Mouse (Mus musculus): Measurements from ENCODE around the gene Slc48a1. TPM values are rescaled to one million over a fixed set of nuclear protein-coding genes. Genes with fewer than 3 reads are reported as not detected.

Slc48a1 gene
- polyA plus RNA-seq, 1 experiment from 2014 or later: 122 TPM

- Histone ChIP-seq H3K4me3 (ENCODE audit: low read length) (no peak overlapping the region), H3K4me1 (ENCODE audit: control insufficient read depth, insufficient read depth, low read depth, low read length) (peaks cover 7% of the 10 kb centered on the region), H3K9ac (ENCODE audit: low read depth, low read length) (no peak overlapping the region), H3K4me2 (ENCODE audit: low read length) (no peak overlapping the region), H3K36me3 (ENCODE audit: control insufficient read depth, insufficient read depth, low read length) (peaks cover 14% of the 10 kb centered on the region; the same call in 1 of the 2 replicates), H3K27me3 (replicated peaks; ENCODE audit: control insufficient read depth, insufficient read depth, low read length) (no peaks in the 10 kb centered on the region), H3K9me3 (ENCODE audit: control insufficient read depth, low read length) (no peaks in the 10 kb centered on the region), H3K27ac (ENCODE audit: low read depth, low read length) (no peak overlapping the region)
- ATAC-seq: no peak
- WGBS: 58% methylated on average over 5 of the region's 5 CpGs
Measured at GRCm38 (mm10) chr15:97760952-97761351, 17.4 kb upstream of the Slc48a1 start.

- Histone ChIP-seq H3K9me3 (ENCODE audit: control insufficient read depth, low read length) (no peaks in the 10 kb centered on the region), H3K27me3 (replicated peaks; ENCODE audit: control insufficient read depth, insufficient read depth, low read length) (no peaks in the 10 kb centered on the region), H3K4me3 (ENCODE audit: low read length) (no peak overlapping the region), H3K4me1 (ENCODE audit: control insufficient read depth, insufficient read depth, low read depth, low read length) (peaks cover 9% of the 10 kb centered on the region), H3K9ac (ENCODE audit: low read depth, low read length) (no peak overlapping the region), H3K36me3 (ENCODE audit: control insufficient read depth, insufficient read depth, low read length) (peaks cover 14% of the 10 kb centered on the region; the same call in 1 of the 2 replicates), H3K27ac (ENCODE audit: low read depth, low read length) (no peak overlapping the region), H3K4me2 (ENCODE audit: low read length) (no peak overlapping the region)
- WGBS: 58% methylated on average over 12 of the region's 13 CpGs
- no peak for ATAC-seq
Measured at GRCm38 (mm10) chr15:97761438-97761837, 16.9 kb upstream of the Slc48a1 start.

- 69% methylated on average over 9 of the region's 9 CpGs for WGBS
- peaks cover 14% of the 10 kb centered on the region; the same call in 1 of the 2 replicates for H3K36me3 ChIP-seq (ENCODE audit: control insufficient read depth, insufficient read depth, low read length)
Measured at GRCm38 (mm10) chr15:97762733-97763132, 15.6 kb upstream of the Slc48a1 start.

GRCm38 (mm10) chr15:97763256-97764049, 14.9 kb upstream of the Slc48a1 start:
- peaks cover 27% of the 10 kb centered on the region for H3K4me1 ChIP-seq (ENCODE audit: control insufficient read depth, insufficient read depth, low read depth, low read length)
- no peak overlapping the region for H3K4me3 ChIP-seq (ENCODE audit: low read length)
- 64% methylated on average over 9 of the region's 9 CpGs for WGBS
- H3K36me3 ChIP-seq (ENCODE audit: control insufficient read depth, insufficient read depth, low read length): peaks cover 8% of the 10 kb centered on the region; the same call in 1 of the 2 replicates
- ATAC-seq: no peak
- H3K27me3 ChIP-seq (replicated peaks; ENCODE audit: control insufficient read depth, insufficient read depth, low read length): no peaks in the 10 kb centered on the region
- H3K9ac ChIP-seq (ENCODE audit: low read depth, low read length): no peak overlapping the region
- H3K4me2 ChIP-seq (ENCODE audit: low read length): no peak overlapping the region
- H3K27ac ChIP-seq (ENCODE audit: low read depth, low read length): no peak overlapping the region
- H3K9me3 ChIP-seq (ENCODE audit: control insufficient read depth, low read length): no peaks in the 10 kb centered on the region

More at GRCm38 (mm10) chr15:97762733-97763132, 15.6 kb upstream of the Slc48a1 start:
- Histone ChIP-seq H3K27me3 (replicated peaks; ENCODE audit: control insufficient read depth, insufficient read depth, low read length) (no peaks in the 10 kb centered on the region), H3K4me3 (ENCODE audit: low read length) (no peak overlapping the region), H3K9ac (ENCODE audit: low read depth, low read length) (no peak overlapping the region), H3K4me1 (ENCODE audit: control insufficient read depth, insufficient read depth, low read depth, low read length) (peaks cover 20% of the 10 kb centered on the region), H3K27ac (ENCODE audit: low read depth, low read length) (no peak overlapping the region), H3K4me2 (ENCODE audit: low read length) (no peak overlapping the region), H3K9me3 (ENCODE audit: control insufficient read depth, low read length) (no peaks in the 10 kb centered on the region)
- no peak for ATAC-seq

- no peaks in the 10 kb centered on the region for H3K9me3 ChIP-seq (ENCODE audit: control insufficient read depth, low read length)
- no peak overlapping the region for H3K4me2 ChIP-seq (ENCODE audit: low read length)
- no peak overlapping the region for H3K9ac ChIP-seq (ENCODE audit: low read depth, low read length)
- peaks cover 3% of the 10 kb centered on the region; the same call in 1 of the 2 replicates for H3K27me3 ChIP-seq (replicated peaks; ENCODE audit: control insufficient read depth, insufficient read depth, low read length)
- ATAC-seq: no peak
- peaks cover 27% of the 10 kb centered on the region for H3K4me1 ChIP-seq (ENCODE audit: control insufficient read depth, insufficient read depth, low read depth, low read length)
- no peak overlapping the region for H3K27ac ChIP-seq (ENCODE audit: low read depth, low read length)
- H3K36me3 ChIP-seq (ENCODE audit: control insufficient read depth, insufficient read depth, low read length): 0 out of 2 replicates have a peak, but pooled peaks cover 2% of the 10 kb centered on the region
- no peak overlapping the region for H3K4me3 ChIP-seq (ENCODE audit: low read length)
- 77% methylated on average over 2 of the region's 2 CpGs for WGBS
Measured at GRCm38 (mm10) chr15:97764532-97764931, 13.8 kb upstream of the Slc48a1 start.

- peak overlapping the region; percentile 97 for H3K4me2 ChIP-seq (ENCODE audit: low read length)
- H3K36me3 ChIP-seq (ENCODE audit: control insufficient read depth, insufficient read depth, low read length): no peaks in the 10 kb centered on the region
- H3K9me3 ChIP-seq (ENCODE audit: control insufficient read depth, low read length): no peaks in the 10 kb centered on the region
- H3K4me1 ChIP-seq (ENCODE audit: control insufficient read depth, insufficient read depth, low read depth, low read length): peaks cover 27% of the 10 kb centered on the region
- ATAC-seq: no peak
- peak overlapping the region; percentile 53; the same call in 1 of the 2 replicates for H3K4me3 ChIP-seq (ENCODE audit: low read length)
- H3K9ac ChIP-seq (ENCODE audit: low read depth, low read length): peak overlapping the region; percentile 23; the same call in 1 of the 2 replicates
- no peak overlapping the region; the same call in 1 of the 2 replicates for H3K27ac ChIP-seq (ENCODE audit: low read depth, low read length)
- WGBS: 35% methylated on average over 13 of the region's 13 CpGs
- peaks cover 6% of the 10 kb centered on the region; the same call in 1 of the 2 replicates for H3K27me3 ChIP-seq (replicated peaks; ENCODE audit: control insufficient read depth, insufficient read depth, low read length)
Measured at GRCm38 (mm10) chr15:97765090-97765794, 13.1 kb upstream of the Slc48a1 start.

- H3K27me3 ChIP-seq (replicated peaks; ENCODE audit: control insufficient read depth, insufficient read depth, low read length): peaks cover 6% of the 10 kb centered on the region; the same call in 1 of the 2 replicates
Measured at GRCm38 (mm10) chr15:97766194-97766593, 12.1 kb upstream of the Slc48a1 start.

GRCm38 (mm10) chr15:97766594-97767279, 11.6 kb upstream of the Slc48a1 start:
- H3K27me3 ChIP-seq (replicated peaks; ENCODE audit: control insufficient read depth, insufficient read depth, low read length): peaks cover 6% of the 10 kb centered on the region; the same call in 1 of the 2 replicates
- H3K4me2 ChIP-seq (ENCODE audit: low read length): peak overlapping the region; percentile 97
- WGBS: 4% methylated on average over 23 of the region's 23 CpGs
- peak; percentile 29 for ATAC-seq
- peak overlapping the region; percentile 71 for H3K9ac ChIP-seq (ENCODE audit: low read depth, low read length)
- no peaks in the 10 kb centered on the region for H3K36me3 ChIP-seq (ENCODE audit: control insufficient read depth, insufficient read depth, low read length)
- H3K4me1 ChIP-seq (ENCODE audit: control insufficient read depth, insufficient read depth, low read depth, low read length): peaks cover 27% of the 10 kb centered on the region
- peak overlapping the region; percentile 69 for H3K27ac ChIP-seq (ENCODE audit: low read depth, low read length)
- H3K9me3 ChIP-seq (ENCODE audit: control insufficient read depth, low read length): no peaks in the 10 kb centered on the region
- peak overlapping the region; percentile 53 for H3K4me3 ChIP-seq (ENCODE audit: low read length)

More at GRCm38 (mm10) chr15:97766194-97766593, 12.1 kb upstream of the Slc48a1 start:
- Histone ChIP-seq H3K36me3 (ENCODE audit: control insufficient read depth, insufficient read depth, low read length) (no peaks in the 10 kb centered on the region), H3K4me2 (ENCODE audit: low read length) (peak overlapping the region; percentile 97), H3K27ac (ENCODE audit: low read depth, low read length) (peak overlapping the region; percentile 69), H3K9ac (ENCODE audit: low read depth, low read length) (peak overlapping the region; percentile 71), H3K4me3 (ENCODE audit: low read length) (peak overlapping the region; percentile 53), H3K9me3 (ENCODE audit: control insufficient read depth, low read length) (no peaks in the 10 kb centered on the region), H3K4me1 (ENCODE audit: control insufficient read depth, insufficient read depth, low read depth, low read length) (peaks cover 27% of the 10 kb centered on the region)
- WGBS: 6% methylated on average over 8 of the region's 8 CpGs
- peak; percentile 61 for ATAC-seq

Data from hindbrain, embryonic 16.5 days (tissue).